Mouse (Mus musculus): ENCODE measurements around the gene Ddc.
A peak's percentile ranks its signal among the peaks of the same experiment; 100 is the strongest.

Gene Ddc

GRCm38 (mm10) chr11:11877891-11878277 is 20.1 kb downstream of the Ddc start:
- DNase-seq (ENCODE audit: low read depth, low spot score): peak; percentile 43

GRCm38 (mm10) chr11:11876366-11876765 is 21.6 kb downstream of the Ddc start:
- DNase-seq (ENCODE audit: low read depth, low spot score): no peak

- no peak for DNase-seq (ENCODE audit: low read depth, low spot score)
Measured at GRCm38 (mm10) chr11:11875230-11875629, 22.7 kb downstream of the Ddc start.

GRCm38 (mm10) chr11:11873023-11873908 is 24.7 kb downstream of the Ddc start:
- DNase-seq (ENCODE audit: low read depth, low spot score): no peak

- no peak for DNase-seq (ENCODE audit: low read depth, low spot score)
Measured at GRCm38 (mm10) chr11:11872140-11872795, 25.7 kb downstream of the Ddc start.

- no peak for DNase-seq (ENCODE audit: low read depth, low spot score)
Measured at GRCm38 (mm10) chr11:11871197-11871813, 26.6 kb downstream of the Ddc start.

- DNase-seq (ENCODE audit: low read depth, low spot score): no peak
Measured at GRCm38 (mm10) chr11:11867971-11868481, 29.9 kb downstream of the Ddc start.

- DNase-seq (ENCODE audit: low read depth, low spot score): no peak
Measured at GRCm38 (mm10) chr11:11866696-11867095, 31.2 kb downstream of the Ddc start.

GRCm38 (mm10) chr11:11865128-11865527 is 32.8 kb downstream of the Ddc start:
- no peak for DNase-seq (ENCODE audit: low read depth, low spot score)

GRCm38 (mm10) chr11:11864446-11865101 is 33.4 kb downstream of the Ddc start:
- no peak for DNase-seq (ENCODE audit: low read depth, low spot score)

GRCm38 (mm10) chr11:11862502-11862901 is 35.4 kb downstream of the Ddc start:
- no peak for DNase-seq (ENCODE audit: low read depth, low spot score)

GRCm38 (mm10) chr11:11856959-11857358 is 41.0 kb downstream of the Ddc start:
- no peak for DNase-seq (ENCODE audit: low read depth, low spot score)

- DNase-seq (ENCODE audit: low read depth, low spot score): no peak
Measured at GRCm38 (mm10) chr11:11855685-11856131, 42.2 kb downstream of the Ddc start.

GRCm38 (mm10) chr11:11855061-11855672 is 42.8 kb downstream of the Ddc start:
- peak; percentile 84 for DNase-seq (ENCODE audit: low read depth, low spot score)

- DNase-seq (ENCODE audit: low read depth, low spot score): no peak
Measured at GRCm38 (mm10) chr11:11853731-11854461, 44.0 kb downstream of the Ddc start.

GRCm38 (mm10) chr11:11851957-11852505 is 45.9 kb downstream of the Ddc start:
- peak; percentile 55 for DNase-seq (ENCODE audit: low read depth, low spot score)

- no peak for DNase-seq (ENCODE audit: low read depth, low spot score)
Measured at GRCm38 (mm10) chr11:11850476-11851267, 47.3 kb downstream of the Ddc start.

GRCm38 (mm10) chr11:11849513-11850311 is 48.2 kb downstream of the Ddc start:
- DNase-seq (ENCODE audit: low read depth, low spot score): no peak

GRCm38 (mm10) chr11:11848467-11848866 is 49.5 kb downstream of the Ddc start:
- no peak for DNase-seq (ENCODE audit: low read depth, low spot score)
